Mouse (Mus musculus): ENCODE measurements around the gene Tollip.

DNA sequence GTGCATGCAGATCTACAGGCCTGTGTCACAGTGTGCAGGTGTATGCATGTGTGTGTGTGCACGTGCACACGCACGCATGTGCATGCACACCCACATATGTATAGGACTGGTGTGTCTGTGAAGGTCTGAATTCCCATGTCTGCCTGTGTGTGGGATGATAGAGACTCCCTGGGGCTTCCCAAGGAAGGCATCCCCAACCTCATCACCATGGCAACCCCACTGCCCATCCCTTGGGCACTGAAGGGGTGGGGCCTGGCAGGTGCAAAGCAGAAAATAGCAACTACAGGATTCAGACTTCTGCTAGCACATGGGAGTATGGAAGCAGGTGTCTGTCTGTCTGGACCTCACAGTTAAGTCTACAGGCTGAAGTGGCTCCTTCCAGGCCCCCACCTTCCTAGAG lies 44.2 kb upstream of the Tollip start:
- TF ChIP-seq CTCF (IDR thresholded peaks at IDR 0.05; ENCODE audit: borderline replicate concordance, insufficient read depth, low read length) (no peak), POLR2A (IDR thresholded peaks at IDR 0.05; ENCODE audit: low read depth, low read length) (no peak)

Data from embryonic fibroblast, embryonic 13.5 days (primary cell).